Mouse (Mus musculus): ENCODE measurements around the gene Mtmr11.

Gene Mtmr11

DNA sequence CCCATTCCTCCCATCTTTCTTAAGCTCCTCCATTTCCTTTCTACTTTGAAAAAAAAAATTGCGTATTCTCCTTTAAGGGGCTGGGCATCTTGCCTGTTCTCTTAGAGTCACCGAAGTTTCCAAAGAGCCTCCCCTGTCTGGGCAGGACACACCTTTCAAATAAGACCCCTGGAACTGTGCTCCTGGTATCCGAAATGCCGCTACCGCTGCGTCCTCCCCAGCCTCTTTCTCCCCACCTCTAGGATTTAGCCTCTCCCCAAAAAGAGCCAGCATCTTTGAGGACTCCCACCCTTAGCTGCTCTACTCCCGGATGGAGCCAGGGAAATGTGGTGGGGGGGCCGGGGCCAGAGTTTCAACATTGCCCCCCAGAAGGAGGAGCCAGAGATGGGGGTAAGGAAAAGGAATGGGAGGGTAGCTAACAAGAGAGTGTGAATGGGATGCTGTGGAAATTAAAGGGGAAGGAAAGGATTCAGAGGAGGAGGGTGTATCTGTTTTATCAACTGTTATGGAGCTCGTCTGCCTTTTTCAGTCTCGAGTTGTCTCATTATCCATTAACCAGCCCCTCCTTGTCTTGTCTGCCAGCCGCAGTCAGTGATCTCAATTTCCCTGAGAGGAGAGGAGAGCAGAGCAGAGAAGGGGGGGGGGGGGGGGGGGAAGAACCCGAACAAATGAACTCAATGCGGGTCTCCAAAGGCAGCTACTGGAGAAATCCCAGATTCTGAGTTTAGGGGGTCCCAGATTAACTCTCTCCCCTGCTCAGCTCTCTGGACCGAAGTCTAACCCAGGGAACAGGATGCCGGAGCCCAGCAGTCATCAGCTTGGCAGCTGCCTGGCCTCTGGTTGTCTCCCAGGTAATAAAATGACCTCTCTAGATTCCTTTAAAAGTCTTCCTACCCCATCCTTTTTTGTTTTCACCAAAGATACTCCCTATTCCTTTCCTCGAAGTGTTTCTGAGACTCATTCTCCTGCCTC lies at the start of gene Mtmr11:
Gene Mtmr11, plus strand, starts transcription at position 136 of the 972 bp plus-strand sequence.
- no peak for DNase-seq

DNA sequence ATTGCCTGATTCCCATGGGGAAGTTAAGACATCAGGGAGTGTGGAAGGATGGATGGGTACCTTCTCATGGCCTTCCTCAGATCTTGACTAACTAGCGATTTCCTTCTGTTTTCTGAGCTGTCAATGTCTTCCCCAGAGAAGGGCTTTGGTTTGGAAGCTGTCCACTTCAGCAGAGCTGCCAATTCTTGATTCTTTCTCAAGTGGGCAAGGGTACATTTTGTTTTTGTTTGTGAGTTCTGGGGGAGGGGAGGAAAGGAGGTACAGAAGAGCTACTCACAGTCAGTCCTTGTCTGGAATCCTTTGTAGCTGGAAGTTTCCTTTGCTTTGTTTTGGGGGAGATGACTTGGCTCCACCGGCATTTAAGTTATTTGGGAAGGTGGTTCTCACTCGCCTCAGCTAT lies 48.6 kb upstream of the Mtmr11 start:
- DNase-seq, result no peak

DNA sequence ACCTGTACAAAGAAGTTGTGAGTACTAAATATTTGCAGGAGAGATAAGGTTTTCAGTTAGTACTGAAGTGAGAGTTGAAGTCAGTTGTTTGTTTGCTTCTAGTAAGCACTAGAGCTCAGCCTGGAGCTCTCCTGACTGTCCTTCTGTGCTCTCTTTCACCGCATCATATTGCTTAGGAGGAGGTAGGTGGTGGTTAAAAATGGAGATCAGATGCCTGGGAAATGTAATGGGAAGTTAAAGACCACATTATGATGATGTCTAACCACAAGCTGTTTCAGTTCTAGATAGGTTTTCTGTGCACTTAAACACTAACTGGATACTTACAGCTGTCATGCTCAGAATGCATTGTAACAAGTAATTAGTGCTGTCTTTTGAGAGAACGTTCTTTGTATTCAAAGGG lies 43.7 kb upstream of the Mtmr11 start:
- no peak for DNase-seq

DNA sequence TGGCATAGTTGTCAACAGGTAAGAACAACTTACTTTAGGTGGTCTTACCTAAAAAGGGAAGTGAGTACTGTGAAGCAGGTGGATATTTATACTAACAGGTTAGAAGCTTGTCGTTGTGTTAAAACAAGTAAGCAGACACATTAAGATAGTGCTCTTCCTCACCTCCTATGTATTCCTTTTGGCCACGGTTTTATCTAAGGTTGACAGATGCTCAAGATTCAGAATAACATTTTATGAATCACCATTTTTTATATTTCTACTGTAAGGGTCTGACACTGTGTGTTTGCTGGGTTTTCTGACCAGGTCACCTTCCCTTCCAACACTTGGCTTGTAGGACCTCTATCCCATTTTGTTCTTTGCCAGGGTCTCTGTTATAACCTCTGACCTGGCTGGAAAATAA lies 43.1 kb upstream of the Mtmr11 start:
- DNase-seq, result no peak

DNA sequence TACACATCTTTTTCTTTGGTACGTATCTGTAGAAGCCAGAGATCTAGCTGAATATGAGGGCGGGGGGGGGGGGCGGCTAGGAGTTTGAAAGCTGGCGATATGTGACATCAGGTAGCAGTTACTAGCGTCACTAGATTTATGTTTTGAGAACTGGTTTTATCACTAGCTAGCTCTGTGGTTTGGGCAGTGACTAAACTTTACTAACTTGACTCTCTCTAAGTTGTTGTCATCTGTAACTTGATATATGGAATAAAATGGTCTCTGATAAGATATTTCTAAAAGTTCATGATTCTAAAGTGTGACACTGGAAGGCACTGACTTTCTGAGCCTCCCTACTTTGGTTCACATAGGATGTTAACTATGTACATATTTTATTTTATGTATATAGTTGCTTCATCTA lies 37.6 kb upstream of the Mtmr11 start:
- no peak for DNase-seq

DNA sequence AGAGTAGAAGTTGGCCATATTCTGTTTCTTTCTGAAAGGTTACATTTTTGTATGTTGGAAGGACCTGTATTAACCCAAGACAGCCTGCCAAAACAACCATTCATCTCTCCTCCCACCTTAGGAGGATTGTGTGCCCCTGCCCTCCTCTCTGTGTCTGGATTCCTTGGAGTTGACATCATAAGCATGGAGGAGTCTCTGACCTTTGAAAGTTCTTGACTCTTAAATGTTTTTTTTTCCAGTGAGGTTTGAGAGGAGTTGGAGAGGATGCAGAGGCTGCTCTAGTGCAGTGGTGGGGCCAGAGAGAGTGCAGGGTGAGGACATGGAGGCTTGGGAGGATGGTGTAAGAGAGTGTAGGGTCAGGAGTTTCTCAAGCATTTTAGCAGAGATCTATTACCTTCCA lies 33.7 kb upstream of the Mtmr11 start:
- DNase-seq, result no peak

DNA sequence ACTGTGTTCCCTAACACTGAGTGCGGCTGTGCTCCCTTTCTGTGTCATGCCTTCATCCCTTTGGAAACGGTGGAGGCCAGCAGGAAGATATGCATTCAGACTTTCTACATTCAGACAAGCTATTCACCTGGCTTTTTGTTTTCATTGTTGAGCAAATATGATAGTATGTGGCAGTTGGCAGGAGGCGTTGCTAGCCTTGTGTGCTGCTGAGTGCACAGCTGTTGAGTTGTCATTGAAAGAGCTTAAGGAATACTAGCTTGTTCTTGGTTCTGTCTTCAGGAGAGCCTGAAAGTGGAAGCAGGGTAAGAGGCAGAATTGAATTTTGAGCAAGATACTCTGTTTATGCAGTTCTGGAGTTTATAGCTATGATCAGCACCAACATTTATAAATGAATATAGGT lies 29.3 kb upstream of the Mtmr11 start:
- DNase-seq, result no peak

DNA sequence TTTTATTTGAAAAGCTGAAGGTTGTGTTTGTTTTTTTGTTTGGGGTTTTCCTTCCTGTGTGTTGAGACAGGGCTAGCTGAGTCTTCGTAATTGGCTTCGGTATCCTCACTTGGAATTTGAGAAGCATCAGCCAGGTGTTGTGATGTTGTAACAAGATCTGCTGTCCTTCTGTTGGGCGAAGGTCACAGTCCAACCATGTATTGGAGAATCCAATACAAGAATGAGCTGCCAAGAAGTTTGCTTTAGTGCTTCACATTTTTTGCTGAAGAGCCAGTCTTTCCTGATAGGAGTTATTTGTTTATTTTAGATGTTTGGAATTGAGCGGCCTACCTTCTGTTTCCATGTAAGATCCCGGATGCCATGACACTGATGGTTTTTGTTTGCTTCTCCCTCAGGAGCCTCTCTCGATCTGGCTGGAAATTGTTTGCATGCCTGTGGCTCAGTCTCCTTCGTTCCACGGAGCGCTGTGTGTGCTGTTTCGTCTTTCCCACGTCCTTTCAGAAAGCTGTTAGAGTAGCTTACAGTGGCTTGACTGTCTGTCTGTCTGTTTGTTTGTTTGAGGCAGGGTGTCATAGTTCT lies 28.4 kb upstream of the Mtmr11 start:
- no peak for DNase-seq

DNA sequence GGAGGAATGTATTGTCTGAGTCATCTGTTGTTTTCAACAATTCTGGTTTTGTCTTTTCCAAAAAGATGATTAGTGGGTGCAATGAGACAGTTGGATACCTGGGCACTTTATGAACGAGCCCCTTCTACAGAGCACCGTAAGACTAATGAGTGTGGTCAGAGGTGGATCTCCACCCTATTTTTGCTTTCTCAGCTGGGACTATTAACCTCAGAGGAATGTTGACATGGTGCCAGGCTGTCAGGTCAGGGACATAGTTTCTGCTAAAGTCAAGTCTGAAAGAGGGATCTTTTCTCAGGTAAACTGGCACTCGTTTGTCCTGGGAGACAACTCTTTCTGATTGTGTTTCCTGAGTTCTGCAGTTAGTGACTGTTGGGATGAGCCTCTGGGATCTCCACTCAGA lies 26.8 kb upstream of the Mtmr11 start:
- no peak for DNase-seq

DNA sequence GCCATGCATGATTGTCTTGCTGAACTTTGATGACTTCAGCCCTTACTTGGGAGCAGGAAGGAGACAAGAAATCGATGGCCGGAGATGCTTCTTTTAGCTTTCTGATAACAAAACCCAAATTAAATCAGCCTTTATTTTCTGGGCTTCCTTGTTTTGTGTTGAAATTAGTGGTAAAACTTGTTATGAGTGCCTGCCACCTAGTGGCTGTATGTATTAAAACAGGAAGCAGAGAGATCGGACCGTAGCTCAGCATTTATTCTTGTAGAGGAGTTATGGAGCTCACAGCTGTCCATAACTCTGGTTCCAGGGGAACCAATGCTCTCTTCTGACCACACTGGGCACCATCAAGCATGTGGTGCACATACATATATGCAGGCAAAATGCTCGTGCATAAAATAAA lies 13.9 kb upstream of the Mtmr11 start:
- peak; percentile 68 to 74 for DNase-seq

DNA sequence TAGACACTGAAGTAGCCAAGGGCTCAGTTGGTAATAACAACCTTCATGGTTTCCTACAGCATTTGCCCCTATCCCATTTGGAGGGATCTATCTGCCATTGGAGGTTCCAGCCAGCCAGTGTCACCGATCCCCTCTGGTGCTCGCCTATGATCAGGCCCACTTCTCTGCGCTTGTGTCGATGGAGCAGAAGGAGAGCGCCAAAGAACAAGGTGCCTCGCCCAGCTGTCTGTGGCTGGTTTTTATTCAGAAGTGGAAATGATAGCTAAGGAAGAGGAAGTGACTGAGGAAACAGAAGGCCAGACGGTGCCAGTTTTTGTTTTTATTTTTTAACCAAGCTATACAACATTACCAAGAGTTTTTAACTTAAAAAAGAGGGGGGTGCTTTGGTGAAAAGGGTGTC lies 10.0 kb upstream of the Mtmr11 start:
- peak in 1 of 2 experiments; percentile 15 for DNase-seq

DNA sequence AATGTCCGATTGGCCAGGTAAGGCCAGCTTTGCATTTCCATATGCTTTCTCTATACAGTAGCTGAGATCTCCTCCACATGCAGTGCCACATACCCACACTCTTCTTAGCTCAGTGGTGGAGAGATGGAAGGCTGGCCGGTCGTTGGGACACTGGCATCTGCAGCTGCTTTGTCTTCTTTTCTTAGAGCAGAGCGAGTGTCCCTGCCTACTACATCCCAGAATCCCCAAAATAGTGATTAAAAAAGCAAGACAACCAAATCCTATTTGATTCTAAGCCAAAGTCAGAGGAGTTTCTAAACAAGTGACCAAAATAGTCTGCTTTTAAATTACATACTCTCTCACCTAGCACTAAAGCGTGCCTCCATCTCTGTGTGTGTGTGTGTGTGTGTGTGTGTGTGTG lies 9.2 kb upstream of the Mtmr11 start:
- no peak for DNase-seq

DNA sequence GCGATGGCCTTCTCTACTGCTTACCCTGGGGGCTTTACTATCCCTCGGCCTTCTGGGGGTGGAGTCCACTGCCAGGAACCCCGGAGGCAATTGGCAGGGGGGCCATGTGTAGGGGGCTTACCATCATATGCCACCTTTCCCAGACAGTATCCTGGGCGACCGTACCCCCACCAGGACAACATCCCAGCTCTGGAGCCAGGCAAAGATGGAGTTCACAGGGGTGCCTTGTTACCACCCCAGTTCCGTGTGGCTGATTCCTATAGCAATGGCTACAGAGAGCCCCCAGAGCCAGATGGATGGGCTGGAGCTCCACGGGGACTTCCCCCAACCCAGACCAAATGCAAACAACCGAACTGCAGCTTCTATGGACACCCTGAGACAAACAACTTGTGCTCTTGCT lies 6.3 kb upstream of the Mtmr11 start:
- no peak for DNase-seq

DNA sequence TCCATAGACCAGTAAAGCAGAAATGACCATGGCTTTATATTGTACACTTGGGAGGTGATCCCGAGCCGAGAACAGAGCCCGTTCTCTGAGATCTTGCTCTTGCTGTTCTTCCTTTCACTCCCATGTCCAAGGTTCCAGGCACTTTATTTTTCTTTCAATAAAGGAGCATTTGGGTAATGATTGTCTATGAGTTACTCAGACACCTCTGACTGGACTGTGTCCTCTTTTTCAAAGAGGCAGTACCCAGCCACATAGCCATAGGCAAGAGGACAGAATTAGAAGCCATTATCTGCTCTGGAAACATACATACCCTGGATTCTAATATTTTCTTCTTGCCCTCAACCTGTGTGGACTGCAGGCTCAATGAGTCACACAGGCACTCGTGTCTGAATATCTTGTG lies 2.0 kb upstream of the Mtmr11 start:
- no peak for DNase-seq

DNA sequence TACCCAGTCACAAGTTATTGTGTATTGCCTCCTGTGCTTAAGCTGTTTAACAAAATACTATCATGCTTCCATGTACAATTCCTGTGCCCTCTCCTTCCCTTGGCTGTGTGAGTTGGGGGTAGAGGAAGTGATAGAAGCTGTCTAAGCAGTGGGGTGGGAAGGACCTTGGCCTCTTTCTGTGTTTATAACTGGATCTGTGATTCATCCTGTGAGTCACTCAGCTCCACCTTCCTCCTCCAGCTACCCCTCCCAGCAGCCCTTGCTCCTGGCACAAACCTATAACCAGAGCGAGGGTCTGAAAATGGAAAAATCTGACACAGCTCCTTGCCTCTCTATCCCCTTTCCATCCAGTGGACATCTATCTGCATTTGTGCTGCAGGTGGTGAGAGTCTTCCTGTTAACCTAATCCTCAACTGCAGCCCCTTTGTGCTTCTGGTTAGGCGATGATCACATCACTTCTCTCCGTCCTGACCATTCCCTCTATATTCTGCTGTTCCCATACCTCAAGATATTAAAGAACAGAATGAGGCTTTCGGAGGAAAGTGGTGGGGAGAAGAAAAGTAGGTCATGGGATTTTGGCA lies 1.5 kb upstream of the Mtmr11 start:
- DNase-seq, result no peak

DNA sequence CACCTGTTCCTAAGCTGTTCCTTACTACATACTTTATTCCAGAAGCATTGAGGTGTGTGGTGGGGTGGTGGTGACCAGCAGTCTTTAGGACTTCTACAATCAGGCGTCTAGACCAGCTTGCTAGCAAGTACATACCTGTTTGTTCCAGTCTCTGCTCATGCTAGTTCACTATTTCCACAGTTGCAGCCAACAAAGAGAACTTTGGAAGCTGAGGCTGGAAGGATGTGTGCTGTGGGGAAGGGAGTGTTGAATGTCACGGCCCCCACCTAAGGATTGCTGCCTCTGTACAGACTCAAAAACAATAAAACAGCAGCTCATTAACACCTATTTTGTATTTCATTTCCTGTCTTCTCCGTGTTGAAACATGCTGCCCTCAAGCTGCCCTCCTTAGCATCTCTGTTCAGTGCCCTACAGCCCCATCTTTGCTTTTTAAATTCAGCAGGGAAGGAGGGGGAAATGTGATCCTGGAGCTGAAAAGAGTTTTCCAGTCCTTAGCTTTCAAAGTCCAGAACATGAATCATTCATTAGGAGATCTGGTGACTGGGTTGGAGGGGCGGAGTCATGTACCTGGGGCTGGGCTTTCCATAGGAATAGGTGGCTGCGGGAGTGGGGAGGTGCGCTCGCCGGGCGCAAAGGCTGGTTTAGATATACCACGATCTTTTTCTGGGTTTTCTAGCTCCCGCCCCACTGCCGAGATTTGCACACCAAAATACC lies 844 bp upstream of the Mtmr11 start:
- no peak for DNase-seq

DNA sequence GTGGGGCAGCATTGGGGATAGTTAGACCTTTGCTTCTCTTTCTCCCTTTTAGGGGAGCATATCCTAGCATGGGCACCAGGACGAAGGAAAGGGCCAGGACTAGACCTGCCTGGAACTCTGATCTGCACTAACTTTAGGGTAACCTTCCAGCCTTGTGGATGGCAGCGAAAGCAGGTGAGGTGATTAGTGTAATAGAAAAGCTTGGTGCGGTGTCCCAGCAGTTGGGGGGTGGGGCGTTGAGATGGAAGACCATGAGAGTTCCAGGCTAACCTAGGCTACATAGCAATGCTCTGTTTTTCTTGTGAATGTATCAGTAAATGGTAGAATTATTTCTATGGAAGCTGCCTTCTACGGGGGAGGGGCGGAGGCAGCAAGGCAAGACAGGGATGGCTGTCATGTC lies 1.2 kb downstream of the Mtmr11 start:
- no peak for DNase-seq

DNA sequence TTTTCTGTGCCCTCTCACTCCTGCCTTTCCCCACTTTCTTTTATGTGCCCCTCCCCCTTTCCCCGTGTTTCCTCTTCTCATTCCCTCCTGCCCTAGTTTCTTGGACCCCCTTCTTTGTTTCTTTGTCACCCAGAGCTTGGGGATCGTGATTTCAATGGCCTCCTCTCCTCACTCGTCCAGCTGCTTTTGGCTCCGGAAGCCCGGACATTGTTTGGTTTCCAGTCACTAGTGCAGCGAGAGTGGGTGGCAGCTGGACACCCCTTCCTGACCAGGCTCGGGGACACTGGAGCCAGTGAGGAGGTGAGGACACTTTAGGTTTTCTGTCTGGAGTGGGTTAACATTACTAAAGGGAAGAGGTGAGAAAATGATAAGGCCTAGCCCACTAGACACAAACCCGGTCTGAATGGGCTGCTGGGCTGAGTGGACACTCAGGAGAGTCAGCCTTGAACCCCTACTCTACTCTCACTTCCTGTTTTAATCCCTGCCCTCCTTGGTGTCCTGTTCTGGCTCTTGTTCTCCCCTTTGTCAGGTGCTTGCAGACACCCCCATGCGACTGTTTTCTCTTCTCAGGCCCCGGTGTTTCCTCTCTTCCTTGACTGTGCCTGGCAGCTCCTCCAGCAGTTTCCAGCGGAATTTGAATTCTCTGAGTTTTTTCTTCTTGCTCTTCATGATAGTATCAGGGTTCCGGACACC lies 6.8 kb downstream of the Mtmr11 start:
- DNase-seq, result no peak

DNA sequence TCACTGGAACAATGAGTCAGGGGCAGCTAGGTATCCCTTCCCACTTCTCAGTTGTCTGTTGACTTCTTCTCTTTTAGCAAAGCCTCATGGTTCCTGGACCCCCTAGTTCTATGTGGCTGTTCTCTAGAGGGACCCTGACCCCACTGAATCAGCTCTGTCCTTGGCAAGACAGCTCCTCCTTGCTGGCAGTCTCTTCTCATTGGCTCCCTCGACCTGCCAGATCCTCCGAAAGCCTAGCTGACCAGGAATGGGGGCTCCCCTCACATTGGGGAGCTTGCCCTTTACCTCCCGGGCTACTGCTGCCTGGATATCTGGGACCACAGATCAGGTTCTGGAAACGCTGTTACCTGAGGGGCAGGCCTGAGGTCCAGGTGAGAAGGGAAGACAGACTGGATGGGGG lies 8.5 kb downstream of the Mtmr11 start:
- no peak for DNase-seq

DNA sequence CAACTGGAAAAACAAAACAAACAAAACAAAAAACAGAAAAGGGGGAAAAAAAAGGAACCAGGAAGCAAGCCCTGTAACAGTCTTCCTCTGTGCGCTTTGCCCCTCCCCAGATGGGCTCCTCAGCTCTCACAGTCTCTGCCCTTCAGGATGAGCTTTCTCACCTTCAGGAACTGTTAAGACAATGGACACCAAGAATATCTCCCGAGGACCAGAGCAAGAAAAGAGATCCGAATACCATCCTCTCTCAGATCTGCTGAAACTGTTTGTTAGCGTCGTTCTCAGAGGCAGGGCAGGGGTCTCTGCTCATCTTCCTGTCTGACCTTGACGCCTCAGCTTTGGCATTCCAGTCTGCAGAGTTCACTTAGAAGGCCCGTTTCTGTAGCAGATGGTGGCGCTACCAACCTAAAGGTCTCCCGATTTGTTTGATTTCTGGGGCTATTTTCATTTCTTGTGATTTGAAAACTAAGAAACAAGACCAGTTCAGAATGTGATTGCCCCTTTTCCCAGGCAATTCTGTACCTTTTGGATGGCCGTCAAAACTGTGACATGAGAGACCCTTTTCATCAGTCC lies 9.3 kb downstream of the Mtmr11 start:
- no peak for DNase-seq

DNA sequence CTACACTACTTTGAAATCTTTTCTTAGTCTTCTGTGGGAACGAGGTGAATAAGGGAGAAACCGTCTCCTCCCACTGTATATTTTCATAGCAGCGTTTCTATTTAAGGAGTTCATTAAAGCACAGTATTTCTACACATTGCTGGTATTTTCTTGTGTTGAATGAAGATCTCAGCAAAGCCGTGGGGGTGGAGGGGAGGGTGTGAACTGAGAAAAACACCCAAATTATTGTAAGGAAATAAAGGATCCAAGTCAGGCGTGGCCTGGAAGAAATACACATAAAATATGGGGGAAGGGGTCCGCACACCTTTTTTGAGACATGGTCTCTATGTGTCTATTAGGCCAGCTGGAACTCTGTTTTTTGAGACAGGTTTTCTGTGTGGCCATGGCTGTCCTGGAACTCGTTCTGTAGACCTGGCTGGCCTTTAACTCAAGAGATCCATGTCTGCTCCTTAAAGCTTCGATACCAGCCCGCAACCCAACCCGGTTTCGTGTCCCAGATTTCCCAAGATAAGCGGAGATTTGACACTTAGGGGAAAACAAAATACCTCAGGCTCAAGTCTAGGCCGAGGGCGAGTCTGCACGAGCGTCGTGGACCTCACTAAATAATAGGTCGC lies 9.9 kb downstream of the Mtmr11 start:
- DNase-seq, result no peak

Measured in B cell, adult 2 months (primary cell).